Mouse (Mus musculus) E14TG2a.4 (cell line): Measurements from ENCODE around the gene Nxpe4.
"Not testable (repeated sequence)": the region's sequence is repeated elsewhere in the genome, so short reads cannot be mapped to it uniquely, and the experiment has no call there.

Experiments used
- H3K27me3 ChIP-seq: 2 replicates; pipeline ENCODE4 v1.6.1; 2014; ENCODE audit warnings: low read length, control low read depth; ENCODE audit not compliant: insufficient read depth
- H3K36me3 ChIP-seq: 2 replicates; pipeline ENCODE4 v1.6.1; 2014; ENCODE audit warnings: low read length, control low read depth; ENCODE audit not compliant: insufficient read depth
- H3K4me1 ChIP-seq: replicated peaks from 2 replicates; pipeline ENCODE4 v1.6.1; 2014; ENCODE audit warnings: low read depth, low read length, control low read depth
- H3K4me3 ChIP-seq: replicated peaks from 2 replicates; pipeline ENCODE4 v1.5.1; 2014; ENCODE audit warnings: mild to moderate bottlenecking, low read length
- H3K9me3 ChIP-seq: 2 replicates; pipeline ENCODE4 v1.6.1; 2014; ENCODE audit warnings: low read length, control low read depth
- CTCF ChIP-seq: conservative IDR thresholded peaks from 2 replicates; pipeline ENCODE4 v1.5.1; 2014; ENCODE audit warnings: low read length
- NANOG ChIP-seq: IDR thresholded peaks from 2 replicates; pipeline ENCODE4 v1.6.1; 2014; ENCODE audit warnings: borderline replicate concordance, low read length, mixed read lengths
- POU5F1 ChIP-seq: IDR thresholded peaks from 2 replicates; pipeline ENCODE4 v1.6.1; 2014; ENCODE audit warnings: low read length, borderline replicate concordance

Nxpe4 gene

DNA sequence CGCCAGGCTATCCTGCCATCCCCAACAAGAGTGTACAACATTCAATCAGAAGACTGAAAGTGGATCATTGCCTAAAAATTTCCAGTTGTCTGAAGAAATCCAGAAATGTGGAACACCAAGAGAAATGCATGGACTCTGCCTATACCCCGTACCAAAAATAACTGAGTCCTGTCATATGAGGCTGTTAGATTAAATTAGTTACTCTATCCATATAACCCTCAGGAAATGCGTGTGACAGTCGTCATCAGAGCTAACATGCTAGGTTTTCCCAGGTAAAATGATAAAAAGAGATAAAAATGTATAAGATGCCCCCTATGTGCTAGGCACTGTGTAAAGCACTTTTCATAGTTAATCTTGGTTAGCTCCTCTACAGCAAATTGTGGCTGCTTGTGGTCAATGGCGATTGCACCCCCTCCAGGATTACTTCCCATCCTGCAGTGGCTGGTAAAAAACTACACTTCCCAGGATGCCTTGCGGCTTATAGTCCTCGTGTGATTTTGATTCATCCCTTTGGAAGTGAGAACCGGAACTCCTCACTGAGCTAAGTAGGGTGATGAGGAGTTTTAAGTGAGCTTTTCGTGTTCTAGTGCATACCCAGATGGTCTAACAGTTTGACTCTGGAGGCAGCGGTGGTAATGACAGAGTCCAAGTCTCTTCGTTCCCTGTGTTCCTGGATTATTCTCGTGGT is at the start of gene Nxpe4:
Nxpe4 (plus strand) TSS at position 519 of the 688 bp plus-strand sequence.
- TF ChIP-seq NANOG (no peak), POU5F1 (no peak), CTCF (0 out of 2 replicates have a peak, but pooled peaks have one; percentile 2)
- peaks cover 15% of the 10 kb centered on the region for H3K4me1 ChIP-seq
- H3K9me3 ChIP-seq, result no peaks in the 10 kb centered on the region

DNA sequence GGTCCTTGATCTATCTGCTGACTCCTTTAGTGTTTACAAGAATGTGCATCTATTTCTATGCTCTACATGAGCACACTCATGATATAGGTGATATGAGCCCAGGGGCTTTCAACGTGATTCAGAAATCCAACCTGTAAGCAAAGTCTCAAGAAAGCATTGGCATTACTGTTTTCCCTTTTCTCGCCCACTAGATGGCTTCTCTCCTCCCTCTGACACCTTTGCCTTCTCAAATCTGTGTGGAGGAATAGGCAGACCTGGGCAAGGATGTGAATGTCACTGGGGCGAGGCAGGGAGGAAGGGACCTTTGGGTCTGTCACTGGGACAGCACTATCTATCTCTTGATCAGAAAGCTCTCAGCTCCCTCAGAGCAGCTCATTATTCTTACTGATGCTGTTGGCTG is 35.0 kb upstream of the Nxpe4 start:
- H3K36me3 ChIP-seq, result no peaks in the 10 kb centered on the region
- H3K27me3 ChIP-seq, result peaks cover 2% of the 10 kb centered on the region; the same call in 1 of the 2 replicates
- H3K4me3 ChIP-seq, result no peak overlapping the region
- H3K9me3 ChIP-seq, result no peaks in the 10 kb centered on the region
- TF ChIP-seq CTCF (no peak), POU5F1 (no peak), NANOG (no peak)
- H3K4me1 ChIP-seq, result no peaks in the 10 kb centered on the region

More for the DNA sequence above, at the start of gene Nxpe4:
- Histone ChIP-seq H3K27me3 (peaks cover 6% of the 10 kb centered on the region; the same call in 1 of the 2 replicates), H3K4me3 (peak within 1 kb of the TSS; percentile 79), H3K36me3 (0 out of 2 replicates have a peak, but pooled peaks cover 3% of the 10 kb centered on the region)

DNA sequence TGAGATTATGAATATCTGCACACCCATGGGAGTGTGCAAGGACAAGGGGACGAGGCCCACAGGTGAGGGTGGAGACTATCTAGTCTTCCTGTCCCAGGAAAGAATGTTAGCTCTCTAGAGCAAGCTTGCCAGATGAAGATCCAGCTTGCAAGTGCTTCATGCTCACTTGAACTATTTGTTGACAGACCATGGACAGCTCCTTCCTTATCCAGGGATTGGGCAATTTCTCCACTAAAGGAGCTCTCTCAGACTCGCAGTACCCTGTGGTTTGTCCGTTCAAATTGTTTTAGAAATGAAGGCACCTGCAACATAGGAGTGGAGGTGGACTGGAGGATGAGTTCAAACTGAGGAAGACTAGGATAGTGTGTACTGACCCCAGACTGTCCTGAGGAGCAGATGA is 24.3 kb upstream of the Nxpe4 start:
- TF ChIP-seq CTCF, result no peak
- no peak for TF ChIP-seq NANOG
- no peak for TF ChIP-seq POU5F1
- Histone ChIP-seq H3K4me3 (no peak overlapping the region), H3K9me3 (no peaks in the 10 kb centered on the region), H3K4me1 (0 out of 2 replicates have a peak, but pooled peaks cover 6% of the 10 kb centered on the region), H3K27me3 (no peaks in the 10 kb centered on the region), H3K36me3 (no peaks in the 10 kb centered on the region)

DNA sequence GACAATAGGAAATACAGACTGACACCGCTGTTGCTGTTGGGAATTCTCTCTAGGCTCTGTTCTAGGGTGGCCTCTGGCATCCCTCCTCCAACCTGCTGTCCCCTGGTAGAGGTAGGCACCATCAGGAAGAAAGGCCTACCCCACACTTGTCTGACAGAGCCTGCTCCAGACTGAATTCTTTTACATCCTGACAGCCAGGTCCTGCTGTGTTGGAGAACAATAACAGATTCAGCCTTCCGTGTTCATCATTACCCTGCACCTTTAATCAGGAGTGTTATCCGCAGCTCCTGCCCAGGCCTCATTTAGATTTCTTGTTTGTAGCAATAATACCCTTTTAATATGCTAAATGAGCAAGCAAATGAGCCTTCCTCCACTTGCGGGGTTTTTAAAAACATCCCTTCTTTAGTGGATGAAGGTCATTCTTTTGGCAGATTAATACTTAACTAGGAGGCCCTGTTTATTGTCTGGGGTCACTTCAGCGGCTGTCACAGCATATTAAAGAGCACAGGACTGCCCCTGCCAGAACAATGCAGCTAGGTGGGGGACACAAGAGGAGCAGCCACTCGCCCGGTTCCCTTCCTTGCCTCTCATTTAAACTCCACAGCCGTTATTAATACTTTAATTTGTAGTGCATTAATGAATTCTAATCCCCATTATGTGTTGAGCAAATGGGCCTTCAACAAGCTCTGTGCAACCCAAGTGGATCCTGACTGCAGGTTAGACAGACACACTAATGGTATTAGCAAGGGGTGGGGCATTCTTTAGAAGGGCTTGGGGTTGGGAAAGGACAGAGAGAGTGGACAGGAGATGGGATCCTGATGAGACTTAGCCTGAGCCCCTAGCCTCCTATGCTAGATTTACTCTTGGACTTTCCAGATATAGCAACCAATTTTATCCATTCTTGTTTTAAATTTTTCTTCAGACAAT is 21.1 kb upstream of the Nxpe4 start:
- H3K9me3 ChIP-seq, result no peaks in the 10 kb centered on the region
- H3K36me3 ChIP-seq, result no peaks in the 10 kb centered on the region
- 0 out of 2 replicates have a peak, but pooled peaks cover 6% of the 10 kb centered on the region for H3K4me1 ChIP-seq
- no peak overlapping the region for H3K4me3 ChIP-seq
- H3K27me3 ChIP-seq, result no peaks in the 10 kb centered on the region
- TF ChIP-seq POU5F1 (no peak), NANOG (no peak), CTCF (no peak)

DNA sequence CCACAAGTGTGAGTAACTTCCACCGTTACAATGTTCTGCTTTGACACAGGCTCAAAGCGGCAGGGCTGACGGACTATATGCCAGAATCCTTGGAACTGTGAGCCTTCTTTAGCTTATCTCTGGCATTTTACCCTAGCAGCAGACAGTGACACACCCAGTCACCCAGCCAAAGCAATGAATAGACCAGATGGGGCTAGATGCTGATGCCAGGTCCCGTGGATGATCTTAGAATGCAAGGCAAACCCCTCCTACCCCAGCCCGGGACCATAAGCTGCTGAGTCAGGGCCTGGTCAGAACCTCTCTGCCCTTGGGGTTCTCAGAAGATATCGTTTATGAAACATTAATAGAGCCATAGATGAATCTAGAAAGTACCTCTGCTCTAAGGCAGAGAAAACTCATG is 19.2 kb upstream of the Nxpe4 start:
- no peak for TF ChIP-seq POU5F1
- no peak for TF ChIP-seq CTCF
- TF ChIP-seq NANOG, result no peak
- no peaks in the 10 kb centered on the region for H3K27me3 ChIP-seq
- no peak overlapping the region for H3K4me3 ChIP-seq
- no peaks in the 10 kb centered on the region for H3K36me3 ChIP-seq
- H3K4me1 ChIP-seq, result 0 out of 2 replicates have a peak, but pooled peaks cover 6% of the 10 kb centered on the region
- H3K9me3 ChIP-seq, result peaks cover 12% of the 10 kb centered on the region

DNA sequence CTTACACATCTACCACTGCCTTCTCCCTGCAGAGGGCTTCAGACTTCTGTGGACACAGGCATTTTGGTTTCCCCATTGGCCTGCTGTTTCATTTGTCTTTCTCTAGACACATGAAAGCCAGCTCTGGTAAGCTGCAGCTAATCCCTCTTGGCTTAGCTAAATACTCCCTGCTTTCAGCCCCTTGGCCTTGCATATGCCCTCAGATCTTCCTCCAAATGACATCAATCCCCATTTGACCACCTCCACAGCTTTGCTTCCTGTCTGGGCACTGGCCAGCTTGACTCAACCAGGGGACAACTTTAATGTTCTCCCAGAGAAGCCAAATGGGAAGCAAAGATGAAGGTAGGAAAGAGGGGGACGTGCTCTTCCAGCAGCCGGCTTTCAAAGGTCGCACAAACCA is 15.1 kb upstream of the Nxpe4 start:
- Histone ChIP-seq H3K4me1 (no peaks in the 10 kb centered on the region), H3K4me3 (no peak overlapping the region), H3K27me3 (no peaks in the 10 kb centered on the region; the same call in 1 of the 2 replicates), H3K36me3 (no peaks in the 10 kb centered on the region), H3K9me3 (peaks cover 12% of the 10 kb centered on the region)
- TF ChIP-seq CTCF (no peak), NANOG (no peak), POU5F1 (no peak)

DNA sequence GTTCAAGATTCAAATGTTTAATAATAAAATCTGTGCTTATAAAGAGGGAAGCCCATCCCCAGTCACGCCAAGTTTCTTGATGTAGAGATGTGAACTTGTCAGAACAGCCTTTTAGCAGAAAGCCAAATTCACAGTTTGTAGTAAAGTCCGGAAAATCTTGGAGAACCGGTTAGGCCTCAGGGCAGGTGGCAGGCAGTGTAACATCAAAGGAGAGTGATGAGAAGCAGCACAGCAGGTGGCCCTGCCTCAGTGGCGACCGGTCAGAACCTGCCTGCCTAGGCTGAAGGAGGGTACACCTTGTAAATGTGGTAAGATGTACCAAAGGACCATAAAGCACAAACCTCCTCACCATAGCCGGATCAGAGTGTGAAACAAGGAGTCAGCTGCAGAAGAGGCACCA is 4.7 kb downstream of the Nxpe4 start:
- not testable (repeated sequence) for H3K27me3 ChIP-seq, H3K36me3 ChIP-seq, H3K9me3 ChIP-seq, H3K4me3 ChIP-seq
- H3K4me1 ChIP-seq, result peaks cover 20% of the 10 kb centered on the region
- 0 out of 2 replicates have a peak, but pooled peaks have one; percentile 7 for TF ChIP-seq NANOG

DNA sequence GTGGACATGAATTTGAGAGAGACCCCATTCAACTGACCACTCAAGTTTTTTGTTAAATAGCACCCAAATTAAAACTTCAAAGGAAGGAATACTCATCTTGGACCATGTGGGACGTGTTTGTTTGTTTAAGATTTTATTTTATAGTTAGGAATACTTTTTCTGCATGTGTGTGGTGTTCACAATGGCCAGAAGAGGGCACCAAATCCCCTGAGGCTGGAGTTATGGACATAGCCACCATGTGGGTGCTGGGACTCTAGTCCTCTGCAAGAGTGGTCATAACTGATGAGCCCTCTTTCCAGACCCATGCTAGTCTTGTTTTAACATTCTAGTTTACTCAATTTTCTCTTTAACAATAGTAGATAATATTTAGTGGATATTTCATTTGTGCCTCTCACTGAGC is 14.9 kb downstream of the Nxpe4 start:
- H3K9me3 ChIP-seq, result no peaks in the 10 kb centered on the region
- H3K27me3 ChIP-seq, result no peaks in the 10 kb centered on the region
- no peaks in the 10 kb centered on the region for H3K36me3 ChIP-seq
- H3K4me1 ChIP-seq, result no peaks in the 10 kb centered on the region
- TF ChIP-seq POU5F1 (no peak), CTCF (peak; percentile 70), NANOG (no peak)
- no peak overlapping the region for H3K4me3 ChIP-seq

DNA sequence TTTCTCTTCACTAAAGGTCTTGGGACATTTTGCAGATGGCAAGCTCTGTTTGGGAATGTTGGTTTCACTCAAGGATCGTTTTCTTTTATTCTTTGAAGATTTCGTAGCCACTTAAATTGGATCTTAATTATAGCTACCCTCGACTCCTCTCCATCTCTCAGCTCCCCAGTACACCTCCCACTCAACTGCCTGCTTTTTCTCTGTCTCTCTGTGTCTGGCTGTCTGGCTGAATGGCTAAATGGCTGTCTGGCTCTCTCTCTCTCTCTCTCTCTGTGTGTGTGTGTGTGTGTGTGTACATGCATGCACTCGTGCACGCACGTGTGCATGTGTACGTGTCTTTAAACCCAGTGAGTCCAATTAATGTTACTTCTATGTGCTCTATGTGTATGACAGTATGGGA is 19.5 kb downstream of the Nxpe4 start:
- Histone ChIP-seq H3K4me1 (no peaks in the 10 kb centered on the region), H3K36me3 (no peaks in the 10 kb centered on the region), H3K9me3 (no peaks in the 10 kb centered on the region), H3K27me3 (no peaks in the 10 kb centered on the region), H3K4me3 (no peak overlapping the region)
- TF ChIP-seq POU5F1 (no peak), NANOG (no peak), CTCF (no peak)
